Mouse (Mus musculus): ENCODE results near the gene Zc3h10.
"Not testable (repeated sequence)": the region's sequence is repeated elsewhere in the genome, so short reads cannot be mapped to it uniquely, and the experiment has no call there.

The Zc3h10 gene

DNA sequence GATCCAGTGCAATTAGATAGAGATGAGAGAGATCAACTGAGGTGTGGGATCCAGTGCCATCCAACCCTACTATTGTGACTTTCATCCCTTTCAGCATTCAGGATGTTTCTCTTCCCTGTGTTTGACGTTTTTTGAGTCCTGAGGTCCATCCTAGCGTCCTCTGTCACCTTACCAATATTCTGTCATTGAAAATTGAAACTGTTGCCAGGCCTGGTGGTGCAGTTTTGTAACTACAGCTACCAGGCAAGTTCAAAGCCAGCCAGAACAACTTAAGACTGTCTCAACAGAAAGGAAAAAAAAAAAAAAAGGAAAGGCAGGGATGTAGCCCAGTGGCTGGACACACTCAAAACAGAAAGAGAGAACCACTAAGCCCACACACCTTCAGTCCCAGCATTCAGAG is 52.3 kb downstream of the Zc3h10 start:
- DNase-seq: no peak

DNA sequence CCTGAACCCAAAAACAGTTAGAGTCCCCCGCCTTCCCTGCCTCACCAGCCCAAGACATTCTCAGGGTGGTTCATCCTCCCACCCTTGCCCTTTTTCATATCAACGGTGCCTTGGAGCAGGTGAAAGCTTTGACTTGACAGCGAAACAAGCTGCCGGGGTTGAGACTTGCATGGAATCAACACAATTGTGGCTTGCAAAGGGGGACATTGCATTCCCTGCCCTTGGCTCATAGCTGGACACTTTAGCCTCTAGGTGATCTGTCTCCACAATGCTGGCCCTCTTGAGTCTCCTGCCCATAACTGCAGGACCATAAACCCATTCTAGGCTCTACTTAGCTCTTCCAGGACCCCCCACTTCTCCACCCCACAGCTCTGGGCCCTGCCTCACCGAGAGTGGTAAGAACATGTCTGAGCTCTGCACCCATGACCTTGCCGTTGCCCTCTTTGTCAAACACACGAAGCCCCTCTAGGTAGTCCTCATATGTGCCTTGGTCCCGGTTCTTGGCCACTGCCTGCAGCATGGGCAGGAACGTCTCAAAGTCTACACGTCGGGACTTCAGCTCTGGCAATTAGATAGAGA is 52.8 kb downstream of the Zc3h10 start:
- DNase-seq: no peak

- peak; percentile 95 for DNase-seq
These were observed 53.6 kb downstream of the Zc3h10 start, which contains the start of gene Myl6 for GRCm38 (mm10) chr10:128493695-128494666. Myl6 (minus strand) TSS chr10:128494145.

- peak; percentile 23 for DNase-seq
These were observed 54.3 kb downstream of the Zc3h10 start for GRCm38 (mm10) chr10:128493319-128493694.

DNA sequence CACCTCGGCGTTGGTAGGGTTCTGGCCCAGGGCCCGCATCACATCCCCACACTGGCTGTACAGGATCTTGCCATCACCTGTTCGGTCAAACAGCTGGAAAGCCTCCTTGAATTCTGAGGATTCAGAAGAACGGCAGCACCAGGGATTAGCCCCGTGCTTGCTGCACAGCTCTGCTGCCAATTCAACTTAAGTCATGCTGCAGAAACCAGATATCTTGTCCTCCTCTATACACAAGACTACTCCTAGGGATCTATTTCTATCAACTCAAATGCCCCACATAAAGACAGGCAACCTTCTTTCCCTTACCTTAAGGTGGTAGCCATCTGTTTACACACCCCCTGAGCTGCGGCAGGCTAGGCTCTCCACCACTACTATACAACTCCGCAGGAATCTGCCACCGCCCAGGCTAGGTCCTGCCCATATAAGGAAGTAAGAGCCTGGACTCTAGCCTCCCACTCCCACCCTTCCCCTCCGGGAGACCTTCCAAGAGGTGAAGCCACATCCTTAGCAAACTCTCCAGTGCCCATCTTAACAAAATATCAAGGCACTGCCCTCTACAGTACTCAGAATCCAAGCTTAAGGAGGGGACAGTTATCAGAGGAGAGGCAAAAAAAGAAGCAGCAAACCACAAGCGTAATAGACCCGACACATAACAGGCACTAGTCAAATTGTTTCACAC is 54.8 kb downstream of the Zc3h10 start:
- peak; percentile 63 for DNase-seq

GRCm38 (mm10) chr10:128492051-128492450 is 55.5 kb downstream of the Zc3h10 start:
- not testable (repeated sequence) for DNase-seq
